Mouse (Mus musculus) MEL (cell line): ENCODE measurements at regions not wholly inside any gene's neighbourhood (a gene's known extent, or its start where the extent isn't known, plus 50 kb on each side); places are given as distances from the start of the nearest gene placed in this dataset.

ENCODE experiments used
- DNase-seq: peaks from one replicate; pipeline ENCODE4 v3.0.0; 2011; ENCODE audit warnings: low read depth, low spot score
- H3K27ac ChIP-seq: 2 replicates; pipeline ENCODE4 v1.5.1; 2012; ENCODE audit warnings: low read depth, mild to moderate bottlenecking, control low read depth, low read length, moderate library complexity; ENCODE audit not compliant: control insufficient read depth
- H3K27me3 ChIP-seq, 2 experiments: fragments of 150-350 bp in 1 of 2; sonication (generic) in 1 of 2; 2 replicates each; pipeline ENCODE4 v1.6.1; 2012; ENCODE audit warnings: low read length in 2 of 2, mild to moderate bottlenecking in 2 of 2, improper control_type of control experiment in 1 of 2, moderate library complexity in 1 of 2; ENCODE audit not compliant: insufficient read depth in 2 of 2, control insufficient read depth in 1 of 2
- H3K36me3 ChIP-seq, 2 experiments: 2 replicates each; pipeline ENCODE4 v1.6.1; 2012 to 2014; ENCODE audit warnings: low read length in 2 of 2, improper control_type of control experiment in 1 of 2, inconsistent platforms in 1 of 2, mild to moderate bottlenecking in 1 of 2; ENCODE audit not compliant: insufficient read depth in 2 of 2, control insufficient read depth in 1 of 2
- H3K4me1 ChIP-seq, 2 experiments: fragments of 150-350 bp in 1 of 2; sonication (generic) in 1 of 2; 2 replicates each; pipeline ENCODE4 v1.6.1; 2012; ENCODE audit warnings: low read length in 2 of 2, improper control_type of control experiment in 1 of 2, mild to moderate bottlenecking in 1 of 2; ENCODE audit not compliant: insufficient read depth in 2 of 2, control insufficient read depth in 1 of 2
- H3K4me3 ChIP-seq, 2 experiments: fragments of 150-350 bp in 1 of 2; sonication (generic) in 1 of 2; 2 replicates each; pipeline ENCODE4 v1.5.1; 2012; ENCODE audit warnings: low read depth in 2 of 2, low read length in 2 of 2, mild to moderate bottlenecking in 2 of 2, moderate library complexity in 2 of 2, control low read depth in 1 of 2, improper control_type of control experiment in 1 of 2; ENCODE audit not compliant: control insufficient read depth in 1 of 2, insufficient read depth in 1 of 2
- H3K79me2 ChIP-seq: 2 replicates; pipeline ENCODE4 v1.6.1; 2012; ENCODE audit warnings: mild to moderate bottlenecking, low read length, moderate library complexity; ENCODE audit not compliant: control insufficient read depth, poor library complexity, insufficient read depth
- H3K9ac ChIP-seq: 2 replicates; pipeline ENCODE4 v1.6.1; 2012; ENCODE audit warnings: low read depth, mild to moderate bottlenecking, control low read depth, low read length, moderate library complexity; ENCODE audit not compliant: control insufficient read depth, poor library complexity, severe bottlenecking
- H3K9me3 ChIP-seq: fragments of 150-350 bp; sonication (generic); replicated peaks from 2 replicates; pipeline ENCODE4 v1.6.1; 2012; ENCODE audit warnings: mild to moderate bottlenecking, low read length, improper control_type of control experiment, moderate library complexity; ENCODE audit not compliant: insufficient read depth
- CHD1 ChIP-seq: IDR thresholded peaks from 2 replicates; pipeline ENCODE4 v1.6.1; 2012; ENCODE audit warnings: low read depth, mild to moderate bottlenecking, inconsistent platforms, low read length, improper control_type of control experiment
- CHD2 ChIP-seq: IDR thresholded peaks from 2 replicates; pipeline ENCODE4 v1.6.1; 2011; ENCODE audit warnings: low read length, improper control_type of control experiment
- E2F4 ChIP-seq: IDR thresholded peaks from 2 replicates; pipeline ENCODE4 v1.6.1; 2011; ENCODE audit warnings: low read depth, low read length, improper control_type of control experiment, borderline replicate concordance
- ELF1 ChIP-seq: IDR thresholded peaks from 2 replicates; pipeline ENCODE4 v1.6.1; 2014; ENCODE audit warnings: low read depth, mild to moderate bottlenecking, inconsistent platforms, low read length, improper control_type of control experiment, moderate library complexity
- GATA1 ChIP-seq: IDR thresholded peaks from 2 replicates; pipeline ENCODE4 v1.6.1; 2011; ENCODE audit warnings: low read depth, low read length, improper control_type of control experiment
- KAT2A ChIP-seq: conservative IDR thresholded peaks from 2 replicates; pipeline ENCODE4 v1.6.1; 2012; ENCODE audit warnings: low read depth, low read length, improper control_type of control experiment, inconsistent platforms
- MAFK ChIP-seq: IDR thresholded peaks from 2 replicates; pipeline ENCODE4 v1.6.1; 2011; ENCODE audit warnings: low read depth, mild to moderate bottlenecking, low read length, improper control_type of control experiment, borderline replicate concordance
- MAX ChIP-seq: IDR thresholded peaks from 2 replicates; pipeline ENCODE4 v1.6.1; 2011; ENCODE audit warnings: low read length, improper control_type of control experiment
- MAZ ChIP-seq: IDR thresholded peaks from 2 replicates; pipeline ENCODE4 v1.6.1; 2012; ENCODE audit warnings: low read depth, mild to moderate bottlenecking, inconsistent platforms, low read length, improper control_type of control experiment
- MEF2A ChIP-seq: IDR thresholded peaks from 2 replicates; pipeline ENCODE4 v1.6.1; 2014; ENCODE audit warnings: low read depth, mild to moderate bottlenecking, inconsistent platforms, low read length, improper control_type of control experiment; ENCODE audit not compliant: poor library complexity, insufficient replicate concordance, severe bottlenecking; ENCODE audit errors: extremely low read depth
- NRF1 ChIP-seq: IDR thresholded peaks from 2 replicates; pipeline ENCODE4 v1.6.1; 2014; ENCODE audit warnings: low read depth, mild to moderate bottlenecking, inconsistent platforms, low read length, improper control_type of control experiment, moderate library complexity; ENCODE audit not compliant: poor library complexity, insufficient read depth, severe bottlenecking
- POLR2A ChIP-seq, 2 experiments: IDR thresholded peaks; 2 replicates each; pipeline ENCODE4 v1.6.1; 2011 to 2012; ENCODE audit warnings: low read length in 2 of 2, mild to moderate bottlenecking in 2 of 2, control low read depth in 1 of 2, improper control_type of control experiment in 1 of 2, low read depth in 1 of 2, moderate library complexity in 1 of 2; ENCODE audit not compliant: control insufficient read depth in 1 of 2, insufficient read depth in 1 of 2, poor library complexity in 1 of 2
- POLR2AphosphoS5 ChIP-seq: IDR thresholded peaks from 2 replicates; pipeline ENCODE4 v1.6.1; 2012; ENCODE audit warnings: low read depth, borderline replicate concordance, mild to moderate bottlenecking, inconsistent platforms, low read length, moderate library complexity, mixed read lengths
- RCOR1 ChIP-seq: IDR thresholded peaks from 2 replicates; pipeline ENCODE4 v1.6.1; 2012; ENCODE audit warnings: low read depth, mild to moderate bottlenecking, inconsistent platforms, low read length, improper control_type of control experiment
- SIN3A ChIP-seq: IDR thresholded peaks from 2 replicates; pipeline ENCODE4 v1.6.1; 2012; ENCODE audit warnings: low read length, improper control_type of control experiment, inconsistent platforms
- SMC3 ChIP-seq: IDR thresholded peaks from 2 replicates; pipeline ENCODE4 v1.6.1; 2011; ENCODE audit warnings: low read depth, low read length, improper control_type of control experiment
- TCF12 ChIP-seq: IDR thresholded peaks from 2 replicates; pipeline ENCODE4 v1.6.1; 2014; ENCODE audit warnings: low read depth, mild to moderate bottlenecking, inconsistent platforms, low read length, improper control_type of control experiment, moderate library complexity
- USF2 ChIP-seq, 2 experiments: IDR thresholded peaks; 2 replicates each; pipeline ENCODE4 v1.6.1; 2011 to 2012; ENCODE audit warnings: improper control_type of control experiment in 2 of 2, low read length in 2 of 2, borderline replicate concordance in 1 of 2, inconsistent platforms in 1 of 2, low read depth in 1 of 2, mild to moderate bottlenecking in 1 of 2; ENCODE audit not compliant: insufficient read depth in 1 of 2
- ZC3H11A ChIP-seq: IDR thresholded peaks from 2 replicates; pipeline ENCODE4 v1.6.1; 2012; ENCODE audit warnings: low read depth, mild to moderate bottlenecking, inconsistent platforms, low read length, improper control_type of control experiment

DNA sequence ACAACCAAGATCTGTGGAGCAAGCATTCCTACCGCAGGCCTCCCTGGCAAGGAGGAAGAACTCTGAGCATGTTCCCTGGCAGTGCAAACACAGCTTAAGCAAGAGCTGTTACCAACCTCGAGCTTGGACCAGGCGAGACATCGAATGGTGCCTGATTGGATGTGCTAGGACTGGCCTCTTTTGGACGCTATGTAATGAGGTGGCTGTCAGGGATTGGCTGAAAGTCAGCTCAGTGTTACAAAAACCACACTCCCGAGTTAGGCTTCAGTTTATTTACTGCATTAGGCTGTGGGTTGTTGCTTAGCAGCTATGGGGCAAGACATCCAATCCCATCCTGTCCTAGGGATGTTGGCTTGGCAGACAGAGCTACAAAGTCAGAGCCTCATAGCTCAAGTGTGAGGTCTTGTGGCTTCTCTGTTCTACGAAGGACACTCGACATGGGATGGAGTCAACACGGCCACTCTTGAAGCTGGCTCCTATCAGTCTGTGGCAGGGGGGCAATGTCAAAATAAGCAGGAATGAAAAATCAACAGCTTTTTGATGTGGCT lies 244.5 kb downstream of the Prex1 start:
- DNase-seq = no peak
- H3K4me3 ChIP-seq = no peak overlapping the region
- no peaks in the 10 kb centered on the region for H3K4me1 ChIP-seq
- no peaks in the 10 kb centered on the region for H3K79me2 ChIP-seq
- no peaks in the 10 kb centered on the region for H3K9me3 ChIP-seq
- TF ChIP-seq USF2 (IDR thresholded peaks at IDR 0.05; ENCODE audit: borderline replicate concordance in 1 of 2, insufficient read depth in 1 of 2, low read depth in 1 of 2, low read length in 2 of 2) (no peak), GATA1 (no peak), ZC3H11A (no peak), TCF12 (no peak), CHD2 (no peak), ELF1 (no peak), MEF2A (no peak), POLR2A (IDR thresholded peaks at IDR 0.05; ENCODE audit: control insufficient read depth in 1 of 2, insufficient read depth in 1 of 2, low read depth in 1 of 2, low read length in 2 of 2, poor library complexity in 1 of 2) (no peak), KAT2A (no peak), RCOR1 (no peak), SIN3A (no peak), CHD1 (no peak)
- H3K27ac ChIP-seq = no peak overlapping the region
- no peak overlapping the region for H3K9ac ChIP-seq
- H3K36me3 ChIP-seq = no peaks in the 10 kb centered on the region
- no peaks in the 10 kb centered on the region for H3K27me3 ChIP-seq

GRCm38 (mm10) chr2:166467137-166467536 lies 246.5 kb downstream of the Prex1 start:
- DNase-seq = no peak
- no peak overlapping the region for H3K9ac ChIP-seq
- H3K4me1 ChIP-seq = no peaks in the 10 kb centered on the region
- no peaks in the 10 kb centered on the region for H3K27me3 ChIP-seq
- no peak for TF ChIP-seq POLR2AphosphoS5
- TF ChIP-seq MAZ = no peak
- no peak for TF ChIP-seq MEF2A
- TF ChIP-seq MAFK = no peak
- no peak for TF ChIP-seq SIN3A
- TF ChIP-seq KAT2A = no peak
- TF ChIP-seq SMC3 = no peak
- no peak for TF ChIP-seq NRF1
- no peak for TF ChIP-seq MAX
- TF ChIP-seq E2F4 = no peak
- H3K4me3 ChIP-seq = no peak overlapping the region
- no peak overlapping the region for H3K27ac ChIP-seq
- H3K9me3 ChIP-seq = no peaks in the 10 kb centered on the region
- no peaks in the 10 kb centered on the region for H3K79me2 ChIP-seq
- H3K36me3 ChIP-seq = no peaks in the 10 kb centered on the region
